Mouse (Mus musculus): ENCODE results near the gene Zfp790. TPM values are rescaled to one million over a fixed set of nuclear protein-coding genes. Genes with fewer than 3 reads are reported as not detected.

The Zfp790 gene
- total RNA-seq (2023) = 1 to 10 TPM; 6.8 to 7.1 TPM

GRCm38 (mm10) chr7:29815910-29816429 lies at the start of gene Zfp790:
Zfp790 (plus strand) TSS chr7:29816114.

GRCm38 (mm10) chr7:29768090-29768900 lies 47.6 kb upstream of the Zfp790 start, which contains the start of gene Zfp84:
Zfp84 (plus strand) TSS chr7:29768552.

GRCm38 (mm10) chr7:29783871-29784551 lies 31.9 kb upstream of the Zfp790 start, which contains the start of gene Zfp30:
Zfp30 (plus strand) TSS chr7:29783998.

GRCm38 (mm10) chr7:29853219-29853842 lies 37.4 kb downstream of the Zfp790 start, which contains the start of gene Zfp940:
Zfp940 (minus strand) TSS chr7:29853669.

GRCm38 (mm10) chr7:29859532-29860517 lies 43.9 kb downstream of the Zfp790 start, which contains the start of gene Zfp420:
Zfp420 (plus strand) TSS chr7:29859979.

Other genes with a start within 250 kb of the Zfp790 start
- gene Catsperg2, start 89.1 kb upstream of the Zfp790 start, total RNA-seq (2023) = not detected
- gene Zfp84, start 47.6 kb upstream of the Zfp790 start, total RNA-seq (2023) = 1 to 10 TPM; 7.7 to 8.3 TPM
- not detected for gene Zfp30, start 32.1 kb upstream of the Zfp790 start, total RNA-seq (2023)
- 1 to 10 TPM in 1 of 2 experiments, under 1 TPM in 1; 0.38 to 1.6 TPM for gene Zfp940, start 37.6 kb downstream of the Zfp790 start, total RNA-seq (2023)
- 1 to 10 TPM; 1.9 to 3.0 TPM for gene Zfp420, start 43.9 kb downstream of the Zfp790 start, total RNA-seq (2023)
- gene Zfp27, start 90.5 kb downstream of the Zfp790 start, total RNA-seq (2023) = 1 to 10 TPM; 2.1 to 2.5 TPM
- under 1 TPM; 0.46 to 0.99 TPM for gene Zfp383, start 92.1 kb downstream of the Zfp790 start, total RNA-seq (2023)
- gene Zfp74, start 138.0 kb downstream of the Zfp790 start, total RNA-seq (2023) = 1 to 10 TPM; 3.4 to 3.7 TPM
- 10 to 100 TPM; 13.3 to 16.3 TPM for gene Zfp568, start 167.8 kb downstream of the Zfp790 start, total RNA-seq (2023)
- gene Zfp14, start 235.3 kb downstream of the Zfp790 start, total RNA-seq (2023) = under 1 TPM; 0.57 to 0.61 TPM